Mouse (Mus musculus) heart, postnatal 4 days (tissue): ENCODE measurements around the gene Prok1. TPM values are rescaled to one million over a fixed set of nuclear protein-coding genes. Genes with fewer than 3 reads are reported as not detected.
A peak's percentile ranks its signal among the peaks of the same experiment; 100 is the strongest.

Source experiments
- DNase-seq: peaks from one replicate; pipeline ENCODE4 v3.0.0; 2021
- total RNA-seq, 2 experiments: library from RNA; stranded (reverse); gene quantifications; 2 replicates each; pipeline ENCODE4 v1.2.3; 2021

Prok1 gene
- total RNA-seq, result under 1 TPM in 1 of 2 experiments, not detected in 1; 0.36 TPM

- DNase-seq, result no peak
Measured at GRCm38 (mm10) chr3:107239607-107240006, at the start of gene Prok1. Gene Prok1 (minus strand): TSS chr3:107239707.

GRCm38 (mm10) chr3:107287346-107287745, 47.8 kb upstream of the Prok1 start:
- no peak for DNase-seq

- DNase-seq, result no peak
Measured at GRCm38 (mm10) chr3:107286123-107286522, 46.6 kb upstream of the Prok1 start.

GRCm38 (mm10) chr3:107278479-107279269, 39.2 kb upstream of the Prok1 start, which contains the start of gene Lamtor5:
Gene Lamtor5 (plus strand): TSS chr3:107278858.
- DNase-seq, result peak; percentile 91

DNA sequence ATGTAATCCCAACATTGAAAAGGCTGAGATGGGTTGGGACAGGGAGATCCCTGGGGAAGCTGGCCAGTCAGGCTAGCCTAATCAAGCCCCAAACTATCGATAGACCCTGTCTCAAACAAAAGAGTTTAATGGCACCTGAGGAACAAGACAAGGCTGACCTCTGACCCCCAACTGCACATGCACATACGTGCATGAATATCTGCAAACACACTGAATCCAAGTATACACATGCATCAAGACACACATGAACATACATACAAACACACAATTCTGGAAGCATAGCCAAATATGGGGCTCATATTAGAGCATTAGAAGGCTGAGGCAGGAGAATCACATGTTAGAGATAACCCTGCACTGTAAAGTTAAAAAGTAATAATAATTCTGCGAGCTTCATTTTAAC, 37.1 kb upstream of the Prok1 start:
- no peak for DNase-seq

- DNase-seq, result no peak
Measured at GRCm38 (mm10) chr3:107275996-107276395, 36.5 kb upstream of the Prok1 start.

DNA sequence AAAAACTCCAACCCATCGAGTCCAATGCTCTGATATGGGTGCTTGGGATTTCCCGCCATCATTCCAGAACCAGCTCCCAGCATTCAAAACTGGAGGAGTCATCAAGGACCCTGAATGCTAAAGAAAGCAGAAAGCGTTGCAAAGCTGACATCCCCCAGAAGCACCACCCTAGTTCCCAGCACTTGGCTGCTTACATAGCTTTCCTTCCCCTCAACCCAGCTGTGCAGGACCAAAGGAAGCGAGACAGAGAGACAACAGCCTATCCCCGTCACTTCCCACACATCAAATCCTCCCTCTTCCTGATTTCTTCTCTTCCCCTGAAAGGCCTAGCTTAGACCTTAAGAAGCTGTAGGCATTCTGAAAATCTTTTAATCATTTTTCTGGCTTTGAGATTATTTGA, 35.8 kb upstream of the Prok1 start:
- DNase-seq, result no peak

- peak; percentile 70 for DNase-seq
Measured at GRCm38 (mm10) chr3:107273820-107274219, 34.3 kb upstream of the Prok1 start.

DNA sequence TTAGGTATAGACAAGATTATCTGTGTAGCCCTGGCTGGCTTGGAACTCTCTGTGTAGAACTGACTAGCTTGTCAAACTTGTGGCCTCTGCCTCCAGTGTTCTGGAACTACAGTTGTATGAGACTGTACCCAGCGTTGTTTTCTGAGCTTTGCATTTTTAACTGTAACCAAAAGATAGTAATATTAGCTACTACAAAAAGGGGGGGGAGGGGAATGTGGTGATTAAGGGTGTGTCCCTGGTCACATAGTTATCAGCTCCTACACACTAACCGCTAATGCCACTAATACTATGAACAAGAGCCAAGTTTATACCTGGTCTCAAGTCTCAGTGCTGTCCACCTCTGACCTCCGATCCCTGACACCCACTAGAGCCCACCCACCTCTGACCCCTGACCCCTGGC, 32.9 kb upstream of the Prok1 start:
- DNase-seq, result no peak

GRCm38 (mm10) chr3:107266814-107267345, 27.4 kb upstream of the Prok1 start:
- DNase-seq, result no peak

GRCm38 (mm10) chr3:107261851-107262165, 22.3 kb upstream of the Prok1 start:
- no peak for DNase-seq

- no peak for DNase-seq
Measured at GRCm38 (mm10) chr3:107260956-107261850, 21.7 kb upstream of the Prok1 start.

GRCm38 (mm10) chr3:107257924-107258323, 18.4 kb upstream of the Prok1 start:
- no peak for DNase-seq

GRCm38 (mm10) chr3:107256724-107257123, 17.2 kb upstream of the Prok1 start:
- DNase-seq, result no peak

- DNase-seq, result no peak
Measured at GRCm38 (mm10) chr3:107255992-107256391, 16.5 kb upstream of the Prok1 start.

GRCm38 (mm10) chr3:107253925-107254324, 14.4 kb upstream of the Prok1 start:
- no peak for DNase-seq

GRCm38 (mm10) chr3:107252035-107252434, 12.5 kb upstream of the Prok1 start:
- DNase-seq, result peak; percentile 25

GRCm38 (mm10) chr3:107250320-107250719, 10.8 kb upstream of the Prok1 start:
- no peak for DNase-seq

- DNase-seq, result no peak
Measured at GRCm38 (mm10) chr3:107249042-107249441, 9.5 kb upstream of the Prok1 start.

- DNase-seq, result no peak
Measured at GRCm38 (mm10) chr3:107246876-107247275, 7.4 kb upstream of the Prok1 start.

GRCm38 (mm10) chr3:107241389-107242094, 2.0 kb upstream of the Prok1 start:
- DNase-seq, result no peak

- DNase-seq, result no peak
Measured at GRCm38 (mm10) chr3:107238471-107238980, 981 bp downstream of the Prok1 start.
